8 mouse cellular contexts compared by ENCODE assay signal in genomic region chr7:116039196-116039537, GRCm38 (mm10). TPM values are rescaled to one million over a fixed set of nuclear protein-coding genes. Genes with fewer than 3 reads are reported as not detected.
DNase-seq lines count a peak whose midpoint lies in the region; ATAC-seq and TF ChIP-seq lines count a peak whose summit lies in the region.

Gene 1110004F10Rik (plus strand): TSS chr7:116039397.

- H3K27me3 ChIP-seq in forebrain, embryonic 16.5 days (replicated peaks; ENCODE audit: control insufficient read depth, insufficient read depth, low read length) = peaks cover 37% of the 10 kb centered on the region
- peaks cover 45% of the 10 kb centered on the region for H3K27me3 ChIP-seq in hindbrain, embryonic 11.5 days (ENCODE audit: control insufficient read depth, insufficient read depth, low read length)
- peaks cover 27% of the 10 kb centered on the region for H3K27me3 ChIP-seq in limb, embryonic 15.5 days
- peaks cover 64% of the 10 kb centered on the region for H3K27me3 ChIP-seq in neural tube, embryonic 13.5 days

- H3K4me2 ChIP-seq in forebrain, embryonic 16.5 days (ENCODE audit: low read length) = peak within 1 kb of the TSS; percentile 98
- H3K4me2 ChIP-seq in hindbrain, embryonic 11.5 days (replicated peaks; ENCODE audit: low read depth, low read length) = peak within 1 kb of the TSS; percentile 75
- H3K4me2 ChIP-seq in limb, embryonic 15.5 days = peak within 1 kb of the TSS; percentile 92
- H3K4me2 ChIP-seq in neural tube, embryonic 13.5 days = peak within 1 kb of the TSS; percentile 100

- no peaks in the 10 kb centered on the region for H3K9me3 ChIP-seq in forebrain, embryonic 16.5 days (ENCODE audit: control insufficient read depth, low read length)
- no peaks in the 10 kb centered on the region for H3K9me3 ChIP-seq in hindbrain, embryonic 11.5 days (ENCODE audit: control insufficient read depth, low read length)
- H3K9me3 ChIP-seq in limb, embryonic 15.5 days = no peaks in the 10 kb centered on the region
- no peaks in the 10 kb centered on the region for H3K9me3 ChIP-seq in neural tube, embryonic 13.5 days

- peaks cover 33% of the 10 kb centered on the region for H3K4me1 ChIP-seq in forebrain, embryonic 16.5 days (replicated peaks; ENCODE audit: control insufficient read depth, insufficient read depth, low read length)
- H3K4me1 ChIP-seq in hindbrain, embryonic 11.5 days (replicated peaks; ENCODE audit: control insufficient read depth, insufficient read depth, low read length) = peaks cover 10% of the 10 kb centered on the region
- H3K4me1 ChIP-seq in limb, embryonic 15.5 days = peaks cover 29% of the 10 kb centered on the region
- peaks cover 42% of the 10 kb centered on the region for H3K4me1 ChIP-seq in neural tube, embryonic 13.5 days (replicated peaks)

- 2% methylated on average over 11 of the region's 11 CpGs for WGBS in forebrain, embryonic 16.5 days
- WGBS in hindbrain, embryonic 11.5 days = under 1% methylated on average over 11 of the region's 11 CpGs
- under 1% methylated on average over 11 of the region's 11 CpGs for WGBS in limb, embryonic 15.5 days
- WGBS in neural tube, embryonic 13.5 days = under 1% methylated on average over 11 of the region's 11 CpGs

- no peaks in the 10 kb centered on the region for H3K36me3 ChIP-seq in forebrain, embryonic 16.5 days (ENCODE audit: control insufficient read depth, insufficient read depth)
- H3K36me3 ChIP-seq in hindbrain, embryonic 11.5 days (ENCODE audit: control insufficient read depth, insufficient read depth, low read length) = no peaks in the 10 kb centered on the region
- no peaks in the 10 kb centered on the region for H3K36me3 ChIP-seq in limb, embryonic 15.5 days
- no peaks in the 10 kb centered on the region for H3K36me3 ChIP-seq in neural tube, embryonic 13.5 days

- no peak for DNase-seq in left cerebral cortex, adult 2 months (ENCODE audit: extremely low spot score in 1 of 2, low spot score in 2 of 2)
- DNase-seq in left cerebral cortex, adult 11 months (ENCODE audit: low spot score) = no peak
- no peak for DNase-seq in adrenal gland, adult 2 months
- DNase-seq in hindbrain, embryonic 11.5 days (ENCODE audit: low spot score) = no peak
- no peak for DNase-seq in adipocyte (ENCODE audit: low spot score)

- intact Hi-C loops in left cerebral cortex, adult 2 months (cut with DNase I) = no loop called here

- peak within 1 kb of the TSS; percentile 51 for H3K4me3 ChIP-seq in left cerebral cortex, adult 2 months
- H3K4me3 ChIP-seq in forebrain, embryonic 16.5 days (replicated peaks; ENCODE audit: low read length) = peak within 1 kb of the TSS; percentile 53
- peak within 1 kb of the TSS; percentile 36 for H3K4me3 ChIP-seq in hindbrain, embryonic 11.5 days (ENCODE audit: low read depth, low read length)
- H3K4me3 ChIP-seq in limb, embryonic 15.5 days = peak within 1 kb of the TSS; percentile 57
- H3K4me3 ChIP-seq in neural tube, embryonic 13.5 days = peak within 1 kb of the TSS; percentile 47

- no peak for ATAC-seq in forebrain, embryonic 16.5 days
- 0 out of 2 replicates have a peak, but pooled peaks have one; percentile 4 for ATAC-seq in hindbrain, embryonic 11.5 days (ENCODE audit: low FRiP score)
- ATAC-seq in limb, embryonic 15.5 days (ENCODE audit: insufficient number of reproducible peaks, low FRiP score, low TSS enrichment, low read depth) = 0 out of 2 replicates have a peak, but pooled peaks have one; percentile 10
- peak; percentile 17; the same call in 1 of the 2 replicates for ATAC-seq in neural tube, embryonic 13.5 days (ENCODE audit: low read depth)

- H3K27ac ChIP-seq in left cerebral cortex, adult 2 months = peak within 1 kb of the TSS; percentile 44; the same call in 1 of the 2 replicates
- H3K27ac ChIP-seq in forebrain, embryonic 16.5 days (ENCODE audit: low read length) = peak within 1 kb of the TSS; percentile 62; the same call in 1 of the 2 replicates
- no peak within 1 kb of the TSS for H3K27ac ChIP-seq in hindbrain, embryonic 11.5 days (ENCODE audit: low read depth, low read length)
- peak within 1 kb of the TSS; percentile 80 for H3K27ac ChIP-seq in limb, embryonic 15.5 days
- H3K27ac ChIP-seq in neural tube, embryonic 13.5 days (replicated peaks) = peak within 1 kb of the TSS; percentile 66

- H3K9ac ChIP-seq in forebrain, embryonic 16.5 days (replicated peaks; ENCODE audit: low read depth, low read length) = peak within 1 kb of the TSS; percentile 62
- H3K9ac ChIP-seq in hindbrain, embryonic 11.5 days (ENCODE audit: low read depth, low read length) = peak within 1 kb of the TSS; percentile 35; the same call in 1 of the 2 replicates
- H3K9ac ChIP-seq in limb, embryonic 15.5 days = peak within 1 kb of the TSS; percentile 37
- H3K9ac ChIP-seq in neural tube, embryonic 13.5 days = peak within 1 kb of the TSS; percentile 66

- no peak for TF ChIP-seq CTCF in left cerebral cortex, adult 2 months (IDR thresholded peaks at IDR 0.05)

RNA-seq across cellular contexts. Expression of gene 1110004F10Rik, which starts in this region (rescaled TPM):
- total RNA-seq in left cerebral cortex, adult 2 months (2021) = 10 to 100 TPM; 87.1 to 93.6 TPM
- 100 to 1,000 TPM in 1 of 2 experiments, 10 to 100 TPM in 1; 92.1 to 123 TPM for total RNA-seq in adrenal gland, adult 2 months (2021)
- polyA plus RNA-seq in adrenal gland, adult 2 months (2012; rRNA removed) = 25.7 and 26.8 TPM in 2 replicates
- polyA plus RNA-seq in forebrain, embryonic 16.5 days (2015; fragmentation: Nextera tagmentation; extraction: Ambion mirVana) = 382 and 395 TPM in 2 replicates
- 358 and 405 TPM in 2 replicates for polyA plus RNA-seq in hindbrain, embryonic 11.5 days (2014; fragmentation: Nextera tagmentation; extraction: Ambion mirVana)
- polyA plus RNA-seq in limb, embryonic 15.5 days (2015; fragmentation: Nextera tagmentation; extraction: Ambion mirVana) = 246 and 254 TPM in 2 replicates
- 324 and 338 TPM in 2 replicates for polyA plus RNA-seq in neural tube, embryonic 13.5 days (2015; fragmentation: Nextera tagmentation; extraction: Ambion mirVana)
